ENCODE assay signal across 27 mouse cellular contexts in genomic region chr3:154393626-154394025, GRCm38 (mm10).
"Had no signal": no experiment of that assay in that cellular context is flagged by ENCODE, and none has a peak within 500 bp of the region (broad histone marks: within the 10 kb centered on the region; RNA-seq: fewer than 3 reads in every experiment).

No protein-coding gene starts in this region.

- H3K27ac ChIP-seq: gastrocnemius, adult 2 months; heart, embryonic 10.5 days; hindbrain, embryonic 10.5 days; hindbrain, embryonic 12.5 days; hindbrain, embryonic 14.5 days; intestine, embryonic 15.5 days; kidney, postnatal 0 days; layer of hippocampus, adult 2 months; left cerebral cortex, adult 2 months; limb, embryonic 10.5 days; limb, embryonic 12.5 days; liver, embryonic 13.5 days had no signal

- ATAC-seq: hindbrain, embryonic 16.5 days; inflammation-experienced regulatory T-cells, adult 6 months; intestine, embryonic 15.5 days; intestine, postnatal 0 days had no signal

- H3K27me3 ChIP-seq: heart, embryonic 12.5 days; hindbrain, embryonic 12.5 days; intestine, embryonic 15.5 days; limb, embryonic 12.5 days; liver, embryonic 13.5 days had no signal

- DNase-seq: gastrocnemius, adult 2 months; gastrocnemius, postnatal 10 days; gastrocnemius, postnatal 25 days; heart, adult 18-20 months; heart, postnatal 10 days; heart, postnatal 4 days; kidney, adult 18-20 months; kidney, adult 8-10 months; kidney, postnatal 14 days; kidney, postnatal 36 days; liver; liver, embryonic 13.5 days had no signal

- H3K4me1 ChIP-seq: heart, embryonic 10.5 days; heart, embryonic 12.5 days; intestine, embryonic 15.5 days; limb, embryonic 10.5 days; liver, embryonic 13.5 days had no signal

- H3K9ac ChIP-seq: heart, embryonic 12.5 days; hindbrain, embryonic 12.5 days; hindbrain, embryonic 14.5 days; intestine, embryonic 15.5 days; limb, embryonic 12.5 days; liver, embryonic 13.5 days had no signal

- H3K9me3 ChIP-seq: heart, embryonic 10.5 days; heart, embryonic 12.5 days; hindbrain, embryonic 10.5 days; hindbrain, embryonic 12.5 days; intestine, embryonic 15.5 days; limb, embryonic 10.5 days; limb, embryonic 12.5 days; liver, embryonic 13.5 days had no signal

- H3K4me2 ChIP-seq: heart, embryonic 12.5 days; hindbrain, embryonic 12.5 days; hindbrain, embryonic 14.5 days; intestine, embryonic 15.5 days; limb, embryonic 12.5 days; liver, embryonic 11.5 days; liver, embryonic 13.5 days had no signal

- H3K4me3 ChIP-seq: gastrocnemius, adult 2 months; heart, embryonic 10.5 days; heart, embryonic 12.5 days; hindbrain, embryonic 10.5 days; hindbrain, embryonic 12.5 days; intestine, embryonic 15.5 days; layer of hippocampus, adult 2 months; left cerebral cortex, adult 2 months; limb, embryonic 10.5 days; limb, embryonic 12.5 days; liver, embryonic 13.5 days had no signal

- H3K36me3 ChIP-seq: heart, embryonic 10.5 days; heart, embryonic 12.5 days; hindbrain, embryonic 10.5 days; hindbrain, embryonic 12.5 days; intestine, embryonic 15.5 days; limb, embryonic 10.5 days; limb, embryonic 12.5 days; liver, embryonic 13.5 days had no signal
